Mouse (Mus musculus) embryo, embryonic 10 days (tissue): ENCODE measurements around the gene Nudt13.

ENCODE experiments used
- DNase-seq: peaks from one replicate; pipeline ENCODE4 v3.0.0-alpha.2; 2015; ENCODE audit warnings: low spot score

Nudt13 gene

GRCm38 (mm10) chr14:20340149-20340548, 45.7 kb downstream of the Nudt13 start:
- peak; percentile 28 for DNase-seq

- no peak for DNase-seq
Observed at GRCm38 (mm10) chr14:20340866-20341265, 46.4 kb downstream of the Nudt13 start.

GRCm38 (mm10) chr14:20345885-20346284, 51.4 kb downstream of the Nudt13 start:
- no peak for DNase-seq

GRCm38 (mm10) chr14:20347441-20347990, 53.0 kb downstream of the Nudt13 start:
- no peak for DNase-seq

- peak; percentile 99 for DNase-seq
Observed at GRCm38 (mm10) chr14:20347991-20348541, 53.6 kb downstream of the Nudt13 start, which contains the start of the genes Ecd and Fam149b. Gene Ecd, minus strand, starts transcription at chr14:20348121. Gene Fam149b, plus strand, starts transcription at chr14:20348162.

GRCm38 (mm10) chr14:20363230-20363629, 68.7 kb downstream of the Nudt13 start:
- DNase-seq, result no peak
